9 mouse cellular contexts compared by ENCODE assay signal in the genomic region with DNA sequence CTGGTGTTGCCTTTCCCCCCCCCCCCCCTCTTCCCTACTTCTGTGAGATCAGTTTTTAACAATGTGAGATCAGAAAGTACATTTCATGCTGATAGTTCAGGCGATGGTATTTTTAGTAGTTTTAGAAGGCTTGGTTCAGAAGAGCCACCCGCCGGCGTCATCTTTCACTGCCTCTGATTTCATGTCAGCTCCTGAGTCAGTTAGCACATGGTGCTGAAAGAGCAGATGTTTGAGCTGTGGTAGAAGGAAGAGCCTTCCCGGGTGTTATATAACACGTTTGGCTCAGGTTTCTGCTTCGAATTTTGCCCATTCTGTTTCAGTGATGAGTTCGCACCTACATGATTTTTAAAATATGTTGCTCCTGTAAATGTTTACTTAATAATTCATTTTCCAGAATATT.
DNase-seq lines count a peak whose midpoint lies in the region; ATAC-seq and TF ChIP-seq lines count a peak whose summit lies in the region.
"Had no signal": no experiment of that assay in that cellular context is flagged by ENCODE, and none has a peak within 500 bp of the region (broad histone marks: within the 10 kb centered on the region; RNA-seq: fewer than 3 reads in every experiment).

No protein-coding gene starts in this region.

- H3K27ac ChIP-seq in heart, embryonic 11.5 days (ENCODE audit: low read depth, low read length), result no peak overlapping the region
- H3K27ac ChIP-seq in embryonic facial prominence, embryonic 10.5 days (replicated peaks), result no peak overlapping the region
- H3K27ac ChIP-seq in left cerebral cortex, adult 2 months, result peak overlapping the region; percentile 65; the same call in 1 of the 2 replicates
- H3K27ac ChIP-seq in intestine, postnatal 0 days (ENCODE audit: low read depth, low read length), result no peak overlapping the region

- no peak for ATAC-seq in heart, embryonic 11.5 days (replicated peaks; ENCODE audit: insufficient number of reproducible peaks, low FRiP score, low TSS enrichment)
- no peak for ATAC-seq in intestine, postnatal 0 days

- no peak overlapping the region for H3K9ac ChIP-seq in heart, embryonic 11.5 days (ENCODE audit: low read depth, low read length)
- H3K9ac ChIP-seq in intestine, postnatal 0 days (ENCODE audit: low read depth, low read length), result no peak overlapping the region

- no peak for TF ChIP-seq CTCF in left cerebral cortex, adult 2 months (IDR thresholded peaks at IDR 0.05)
- TF ChIP-seq CTCF in intestine, postnatal 0 days (IDR thresholded peaks at IDR 0.05; ENCODE audit: low read depth), result no peak

- peaks cover 20% of the 10 kb centered on the region for H3K4me1 ChIP-seq in heart, embryonic 11.5 days (ENCODE audit: control insufficient read depth, insufficient read depth, low read length)
- peaks cover 23% of the 10 kb centered on the region for H3K4me1 ChIP-seq in embryonic facial prominence, embryonic 10.5 days
- no peaks in the 10 kb centered on the region for H3K4me1 ChIP-seq in intestine, postnatal 0 days (replicated peaks; ENCODE audit: control insufficient read depth, insufficient read depth, low read length)

- no peaks in the 10 kb centered on the region for H3K27me3 ChIP-seq in heart, embryonic 11.5 days (ENCODE audit: control insufficient read depth, insufficient read depth, low read length)
- no peaks in the 10 kb centered on the region for H3K27me3 ChIP-seq in embryonic facial prominence, embryonic 10.5 days (replicated peaks; ENCODE audit: low read depth, poor library complexity, severe bottlenecking)
- no peaks in the 10 kb centered on the region for H3K27me3 ChIP-seq in intestine, postnatal 0 days (replicated peaks; ENCODE audit: control insufficient read depth, insufficient read depth, low read length)

- DNase-seq in heart, adult 11 months, result peak; percentile 95
- DNase-seq in T-cell, adult 2 months (ENCODE audit: low spot score), result peak; percentile 29
- DNase-seq in embryonic facial prominence, embryonic 10.5 days (ENCODE audit: low spot score), result peak; percentile 12
- DNase-seq in left cerebral cortex, adult 2 months (ENCODE audit: extremely low spot score in 1 of 2, low spot score in 2 of 2), result peak; percentile 59 to 67
- DNase-seq in thymus, postnatal 10 days (ENCODE audit: low spot score in 2 of 2), result peak; percentile 41 to 56
- no peak for DNase-seq in urinary bladder, postnatal 25 days (ENCODE audit: low spot score)

- no peak overlapping the region for H3K4me3 ChIP-seq in heart, embryonic 11.5 days (ENCODE audit: low read depth, low read length)
- no peak overlapping the region for H3K4me3 ChIP-seq in embryonic facial prominence, embryonic 10.5 days
- no peak overlapping the region for H3K4me3 ChIP-seq in left cerebral cortex, adult 2 months
- no peak overlapping the region for H3K4me3 ChIP-seq in intestine, postnatal 0 days (ENCODE audit: low read depth, low read length)

- H3K4me2 ChIP-seq in heart, embryonic 11.5 days, result no peak overlapping the region
- no peak overlapping the region for H3K4me2 ChIP-seq in intestine, postnatal 0 days (replicated peaks; ENCODE audit: low read depth)

- H3K9me3 ChIP-seq in heart, embryonic 11.5 days (replicated peaks; ENCODE audit: control insufficient read depth, low read length), result no peaks in the 10 kb centered on the region
- no peaks in the 10 kb centered on the region for H3K9me3 ChIP-seq in embryonic facial prominence, embryonic 10.5 days
- no peaks in the 10 kb centered on the region for H3K9me3 ChIP-seq in intestine, postnatal 0 days (ENCODE audit: control insufficient read depth)

- WGBS in heart, embryonic 11.5 days (ENCODE audit: insufficient replicate concordance), result 28% methylated on average over 8 of the region's 8 CpGs
- 64% methylated on average over 8 of the region's 8 CpGs for WGBS in embryonic facial prominence, embryonic 10.5 days
- WGBS in intestine, postnatal 0 days, result 53% methylated on average over 8 of the region's 8 CpGs

- intact Hi-C loops in left cerebral cortex, adult 2 months (cut with DNase I), result loop anchor here (10.0 kb wide), 1 partner anchor 485 kb away; no protein-coding TSS in a partner anchor

- H3K36me3 ChIP-seq in heart, embryonic 11.5 days (ENCODE audit: control insufficient read depth, insufficient read depth, low read length), result no peaks in the 10 kb centered on the region
- H3K36me3 ChIP-seq in embryonic facial prominence, embryonic 10.5 days (replicated peaks), result no peaks in the 10 kb centered on the region
- H3K36me3 ChIP-seq in intestine, postnatal 0 days (ENCODE audit: control insufficient read depth, insufficient read depth), result no peaks in the 10 kb centered on the region
- H3K36me3 ChIP-seq: G1E had no signal
